Mouse (Mus musculus) heart, postnatal 25 days (tissue): Measurements from ENCODE around the gene Pex1. TPM values are rescaled to one million over a fixed set of nuclear protein-coding genes. Genes with fewer than 3 reads are reported as not detected.
A peak's percentile ranks its signal among the peaks of the same experiment; 100 is the strongest.
"Not testable (repeated sequence)": the region's sequence is repeated elsewhere in the genome, so short reads cannot be mapped to it uniquely, and the experiment has no call there.

Experiments
- DNase-seq: peaks from one replicate; pipeline ENCODE4 v3.0.0; 2022; ENCODE audit warnings: low spot score
- intact Hi-C: fragments of 180-260 bp; cut with DNase I; formaldehyde crosslinking; loops from one replicate; pipeline ENCODE4 v1.15.1; 2025
- total RNA-seq, 2 experiments: library from RNA; stranded (reverse); gene quantifications; 2 replicates each; pipeline ENCODE4 v1.2.3; 2021

Gene Pex1
- total RNA-seq = 1 to 10 TPM; 8.8 to 10.0 TPM

DNA sequence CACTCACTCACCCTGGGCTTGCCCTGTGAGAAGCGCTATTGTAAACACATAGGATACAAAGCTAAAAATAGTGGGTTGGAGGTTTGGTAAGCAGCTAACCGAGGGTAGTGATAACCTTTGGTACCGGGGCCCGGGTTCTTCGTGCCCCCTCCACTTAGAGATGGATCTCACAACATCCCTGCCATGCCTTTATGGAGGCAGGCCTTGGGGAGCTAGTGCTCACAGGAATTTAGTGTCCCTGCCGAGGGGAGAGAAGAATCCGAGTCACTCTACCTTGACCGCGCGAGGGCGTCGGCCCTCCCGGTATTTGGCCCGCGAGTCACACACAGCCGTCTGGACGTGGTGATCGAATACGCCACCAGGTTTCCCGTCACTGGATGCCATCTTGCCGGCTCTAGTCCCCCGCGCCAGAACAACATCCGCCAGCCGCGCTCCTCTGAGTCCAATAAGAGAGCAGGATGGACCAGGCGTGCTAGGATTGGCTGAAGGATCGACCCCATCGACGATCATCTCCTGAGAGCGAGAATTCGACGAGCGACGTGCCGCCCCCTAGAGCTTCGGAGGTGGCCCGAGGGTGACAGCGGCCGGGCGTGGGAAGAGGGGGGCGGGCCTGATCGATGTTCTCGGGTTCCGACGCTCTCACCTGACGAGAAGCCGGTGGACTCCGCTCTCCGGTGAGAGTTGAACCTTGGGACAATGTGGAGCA is at the start of gene Pex1:
TSS of gene Pex1 (plus strand) at position 374 of the 706 bp plus-strand sequence.
- peak; percentile 90 for DNase-seq
- intact Hi-C loops = loop anchor here (5.0 kb wide), 1 partner anchor 54 kb away; the partner anchor contains the start of gene Fam133b

DNA sequence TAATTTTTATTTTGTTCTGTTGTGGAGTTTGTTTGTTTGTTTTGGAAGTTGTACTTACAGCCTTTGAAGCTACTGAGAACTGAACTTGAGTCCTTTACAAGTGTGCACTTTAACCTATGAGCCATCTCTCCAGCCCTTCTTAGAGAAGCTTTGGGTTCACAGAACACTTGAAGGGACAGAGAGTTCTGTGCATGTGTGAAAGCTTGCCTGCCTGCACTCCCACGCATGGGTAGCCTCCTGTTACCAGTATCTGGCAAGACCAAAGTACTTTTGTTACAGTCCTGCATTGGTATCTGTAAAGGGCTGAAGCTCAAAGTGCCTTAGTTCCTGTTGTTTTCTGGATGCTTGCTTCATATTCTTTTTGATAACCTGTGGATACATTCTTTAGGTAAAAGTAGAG is 49.6 kb upstream of the Pex1 start:
- DNase-seq = no peak
- intact Hi-C loops = no loop called here

DNA sequence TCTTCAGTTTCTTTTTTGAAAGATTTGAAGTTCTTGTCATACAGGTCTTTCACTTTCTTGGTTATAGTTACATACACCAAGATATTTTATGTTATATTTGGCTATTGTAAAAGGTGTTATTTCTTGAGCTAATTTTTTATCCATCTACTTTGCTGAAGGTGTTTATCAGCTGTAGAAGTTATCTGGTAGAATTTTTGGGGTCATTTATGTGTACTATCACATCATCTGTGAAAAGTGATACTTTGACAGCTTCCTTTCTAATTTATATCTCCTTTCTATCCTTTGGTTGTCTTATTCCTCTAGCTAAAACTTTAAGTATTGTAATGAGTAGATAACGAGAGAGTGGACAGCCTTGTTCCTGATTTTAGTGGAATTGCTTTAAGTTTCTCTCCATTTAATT is 44.4 kb upstream of the Pex1 start:
- DNase-seq = no peak
- intact Hi-C loops = no loop called here

GRCm38 (mm10) chr5:3554198-3554597 is 41.7 kb upstream of the Pex1 start:
- intact Hi-C loops = no loop called here
- no peak for DNase-seq

DNA sequence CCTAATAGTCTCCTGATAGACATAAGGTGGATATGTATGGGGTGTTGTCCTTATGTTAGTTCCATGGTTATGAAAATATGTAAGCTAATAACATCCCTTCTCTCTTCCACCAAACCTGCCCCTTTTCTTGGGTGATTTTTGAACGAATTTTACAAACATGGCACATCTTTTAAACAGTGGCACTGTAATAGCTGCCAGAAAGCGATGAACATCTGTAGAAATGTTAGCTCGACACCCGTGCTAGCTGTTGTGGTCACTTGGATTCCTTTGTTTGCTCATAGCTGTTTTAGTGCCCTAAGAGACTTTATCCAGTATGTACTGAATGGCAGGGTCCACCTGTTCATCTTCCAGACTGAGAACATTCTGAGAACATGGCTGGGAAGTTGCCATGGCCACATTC is 24.6 kb upstream of the Pex1 start, which contains the start of gene 1700109H08Rik:
TSS of gene 1700109H08Rik (plus strand) at position 301 of the 400 bp plus-strand sequence.
- DNase-seq = no peak
- intact Hi-C loops = no loop called here

DNA sequence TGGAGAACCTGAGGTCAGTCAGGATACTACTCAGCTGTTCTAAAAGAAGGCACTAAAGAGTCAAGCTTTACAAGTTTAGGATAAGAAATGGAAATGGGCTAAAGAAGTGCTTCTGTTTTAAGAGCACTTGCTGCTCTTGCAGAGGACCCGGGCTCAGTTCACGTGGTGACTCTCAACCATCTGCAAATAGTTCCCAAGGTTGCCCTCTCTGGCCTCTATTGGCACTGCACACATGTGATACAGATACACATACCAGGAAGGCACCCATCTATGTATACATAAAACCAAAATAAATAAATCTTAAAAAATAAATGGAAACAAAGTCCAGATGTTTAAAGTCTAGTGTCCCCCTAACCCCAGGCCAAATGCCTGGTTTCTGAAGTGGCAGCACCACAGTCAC is 21.0 kb upstream of the Pex1 start:
- DNase-seq = no peak
- intact Hi-C loops = no loop called here

- no peak for DNase-seq
- intact Hi-C loops = no loop called here
Measured at GRCm38 (mm10) chr5:3577939-3578338, 17.9 kb upstream of the Pex1 start.

DNA sequence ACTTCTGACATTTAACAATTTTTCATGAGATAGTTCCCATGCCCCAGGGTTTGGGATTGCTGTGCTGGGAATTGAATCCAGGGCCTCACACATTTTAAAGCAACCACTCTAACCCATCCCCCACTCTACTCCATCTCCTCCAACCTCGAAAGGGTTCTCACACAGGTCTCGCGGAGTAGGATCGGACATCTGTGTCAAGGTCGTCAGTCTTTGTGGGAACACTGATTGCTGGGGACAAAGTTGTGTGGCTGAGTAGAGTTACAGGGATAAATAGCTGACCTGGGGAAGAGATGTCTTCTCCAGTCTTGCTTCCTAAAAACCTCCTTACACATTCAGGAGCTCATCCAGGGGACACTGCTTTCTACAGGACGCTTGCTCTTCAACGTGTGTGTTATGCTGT is 16.8 kb upstream of the Pex1 start:
- intact Hi-C loops = no loop called here

GRCm38 (mm10) chr5:3596399-3596766 is 517 bp downstream of the Pex1 start, which contains the start of gene Rbm48:
Gene Rbm48 (minus strand): TSS chr5:3596585.
- intact Hi-C loops = loop anchor here (5.0 kb wide), 1 partner anchor 54 kb away; the partner anchor contains the start of gene Fam133b
- peak; percentile 59 for DNase-seq

More for the DNA sequence above, 16.8 kb upstream of the Pex1 start:
- no peak for DNase-seq

DNA sequence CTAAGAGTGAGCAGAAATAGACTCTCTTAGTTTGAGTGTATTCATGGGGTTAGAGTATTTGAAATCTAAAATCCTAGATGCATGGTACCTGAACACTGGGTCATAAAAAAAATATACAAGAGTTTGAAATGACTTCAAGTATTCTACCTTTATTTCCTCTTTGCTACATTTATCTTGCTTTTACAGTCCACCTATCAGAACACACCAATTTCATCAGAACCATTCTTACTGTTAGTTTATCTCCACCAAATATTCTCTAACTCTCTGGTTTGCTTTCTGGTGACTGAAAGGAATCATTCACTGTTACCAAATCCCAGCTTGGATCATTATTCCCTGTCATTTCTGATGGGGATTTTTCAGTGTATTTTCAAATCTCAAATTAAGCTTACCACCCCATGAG is 1.3 kb downstream of the Pex1 start:
- intact Hi-C loops = loop anchor here (5.0 kb wide), 1 partner anchor 55 kb away; the partner anchor contains the start of gene Fam133b
- DNase-seq = no peak

- intact Hi-C loops = loop anchor here (5.0 kb wide), 1 partner anchor 56 kb away; the partner anchor contains the start of gene Fam133b
- no peak for DNase-seq
Measured at GRCm38 (mm10) chr5:3598766-3599165, 2.9 kb downstream of the Pex1 start.

GRCm38 (mm10) chr5:3600298-3600697 is 4.4 kb downstream of the Pex1 start:
- intact Hi-C loops = no loop called here
- no peak for DNase-seq

- DNase-seq = no peak
- intact Hi-C loops = no loop called here
Measured at GRCm38 (mm10) chr5:3600790-3601189, 4.9 kb downstream of the Pex1 start.

DNA sequence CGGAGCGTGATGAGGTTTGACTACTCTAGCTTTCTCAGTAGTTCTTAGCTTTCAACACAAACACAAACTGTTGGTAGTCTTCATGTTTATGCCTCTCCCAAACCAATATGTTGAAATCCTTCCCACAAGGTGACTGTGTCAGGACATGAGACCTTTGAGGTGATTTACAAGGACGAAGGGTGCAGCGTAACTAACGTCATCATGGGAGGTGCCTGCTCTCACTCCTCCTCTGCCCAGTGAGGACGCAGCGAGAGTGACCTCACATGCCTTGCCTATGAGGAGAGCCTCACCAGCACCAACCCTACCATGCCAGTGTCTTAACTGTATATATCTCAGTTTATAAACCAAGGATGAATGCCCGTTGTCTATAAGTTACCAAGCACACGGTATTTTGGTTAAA is 11.2 kb downstream of the Pex1 start:
- intact Hi-C loops = no loop called here

GRCm38 (mm10) chr5:3609241-3609640 is 13.4 kb downstream of the Pex1 start:
- intact Hi-C loops = no loop called here
- no peak for DNase-seq

More for the DNA sequence above, 11.2 kb downstream of the Pex1 start:
- no peak for DNase-seq

- intact Hi-C loops, DNase-seq: not testable (repeated sequence)
Measured at GRCm38 (mm10) chr5:3611835-3612234, 16.0 kb downstream of the Pex1 start.

DNA sequence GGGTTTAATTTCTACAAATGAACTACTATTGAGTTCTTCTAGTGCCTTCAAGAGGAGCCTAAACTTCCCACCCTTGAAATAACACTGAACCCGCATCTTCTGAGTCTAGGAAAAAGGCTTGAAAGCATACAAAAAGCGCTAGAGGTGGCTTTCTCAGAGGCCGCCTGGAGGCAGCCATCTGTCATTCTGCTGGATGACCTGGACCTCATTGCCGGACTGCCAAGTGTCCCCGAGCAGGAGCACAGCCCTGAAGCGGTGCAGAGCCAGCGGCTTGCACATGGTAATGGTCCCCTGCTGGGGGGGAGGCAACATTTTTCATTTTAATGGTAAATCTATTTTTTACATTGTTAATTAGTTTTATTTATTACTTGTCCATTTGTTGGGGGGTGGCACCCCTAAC is 24.6 kb downstream of the Pex1 start:
- DNase-seq = no peak
- intact Hi-C loops = no loop called here

GRCm38 (mm10) chr5:3630055-3630454 is 34.2 kb downstream of the Pex1 start:
- intact Hi-C loops = no loop called here
- no peak for DNase-seq

- intact Hi-C loops = no loop called here
- no peak for DNase-seq
Measured at GRCm38 (mm10) chr5:3631512-3632271, 35.8 kb downstream of the Pex1 start.

DNA sequence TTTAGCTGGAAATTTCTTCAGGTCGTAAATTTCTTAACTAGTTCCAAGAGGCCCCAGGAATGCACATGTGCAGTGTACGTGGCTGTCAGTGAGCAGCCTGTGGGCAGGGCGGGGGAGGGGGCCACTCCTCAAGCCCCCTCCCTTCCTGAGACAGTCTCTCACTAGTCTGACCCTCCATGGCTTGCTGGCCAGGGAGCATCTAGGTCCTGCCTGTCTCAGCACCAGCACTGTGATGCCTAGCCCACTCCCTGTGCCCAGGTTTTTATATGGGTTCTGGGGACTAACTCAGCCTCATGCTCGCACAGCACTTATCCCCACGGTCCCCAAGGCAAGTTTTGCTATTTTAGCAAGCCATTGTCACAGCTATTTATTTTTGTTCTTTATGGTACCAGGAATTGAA is 36.4 kb downstream of the Pex1 start:
- no peak for DNase-seq
- intact Hi-C loops = no loop called here

DNA sequence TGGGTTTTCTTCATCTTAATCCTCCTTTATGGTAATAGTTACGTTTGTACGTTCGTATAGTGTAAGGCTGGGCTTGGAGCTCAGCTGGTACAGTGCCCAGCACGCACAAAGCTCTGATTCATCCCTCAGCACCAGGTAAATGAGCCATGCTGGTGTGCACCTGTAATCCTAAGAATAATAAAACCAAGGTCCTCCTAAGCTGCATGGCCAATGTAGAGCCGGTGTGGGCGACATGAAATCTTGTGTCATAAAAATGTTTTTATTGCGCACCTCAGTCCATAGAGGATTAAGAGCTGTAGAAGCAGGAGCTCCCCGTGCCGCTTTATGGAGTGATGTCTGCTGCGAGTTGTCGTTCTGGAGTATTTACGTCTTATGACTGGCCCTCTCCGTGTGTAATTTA is 37.4 kb downstream of the Pex1 start:
- DNase-seq = no peak
- intact Hi-C loops = no loop called here
